Mouse (Mus musculus) myocyte (in vitro differentiated cells): Measurements from ENCODE around the gene Mfsd14b.

Experiments used
- E2F4 ChIP-seq: IDR thresholded peaks from one replicate; pipeline ENCODE4 v1.6.1; 2011; ENCODE audit warnings: mild to moderate bottlenecking, control low read depth, moderate library complexity; ENCODE audit not compliant: insufficient read depth
- MAX ChIP-seq: IDR thresholded peaks from one replicate; pipeline ENCODE4 v1.6.1; 2011; ENCODE audit warnings: low read depth, mild to moderate bottlenecking, control low read depth
- POLR2AphosphoS2 ChIP-seq: IDR thresholded peaks from one replicate; pipeline ENCODE4 v1.6.1; 2011; ENCODE audit warnings: low read depth, control low read depth; ENCODE audit not compliant: insufficient read length
- SRF ChIP-seq: IDR thresholded peaks from one replicate; pipeline ENCODE4 v1.6.1; 2011; ENCODE audit warnings: low read depth; ENCODE audit not compliant: control insufficient read depth, insufficient read length

GRCm38 (mm10) chr13:65097018-65097417 lies 15.8 kb downstream of the Mfsd14b start:
- TF ChIP-seq MAX = no peak
- TF ChIP-seq SRF = no peak
- no peak for TF ChIP-seq E2F4
- TF ChIP-seq POLR2AphosphoS2 = no peak
